Comparison of ENCODE assay signal across 8 mouse cellular contexts in the genomic region with DNA sequence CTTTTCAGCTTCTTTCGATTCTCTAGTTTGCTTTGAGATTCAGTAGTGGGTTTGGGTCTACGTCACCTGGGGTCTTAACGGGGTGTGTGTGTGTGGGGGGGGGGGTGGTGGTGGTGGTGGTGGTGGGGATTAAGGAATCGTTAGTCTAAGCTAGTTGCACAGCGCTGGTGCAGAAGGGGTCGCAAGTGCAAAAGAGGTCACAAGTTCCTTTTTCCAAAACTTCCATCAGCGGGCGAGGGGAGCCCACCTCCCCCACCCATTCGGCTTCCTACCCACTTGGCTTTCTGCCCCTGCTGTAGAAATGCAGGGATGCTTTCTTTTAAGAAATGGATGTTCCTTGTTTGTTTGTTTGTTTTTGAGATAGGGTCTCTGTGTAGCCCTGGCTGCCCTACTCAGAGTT. TPM values are rescaled to one million over a fixed set of nuclear protein-coding genes. Genes with fewer than 3 reads are reported as not detected.
DNase-seq lines count a peak whose midpoint lies in the region; ATAC-seq lines count a peak whose summit lies in the region.

No protein-coding gene starts in this region.

- peaks cover 29% of the 10 kb centered on the region for H3K27me3 ChIP-seq in megakaryocyte, embryonic 14.5 days (replicated peaks)
- peaks cover 5% of the 10 kb centered on the region; the same call in 1 of the 2 replicates for H3K27me3 ChIP-seq in limb, embryonic 15.5 days
- H3K27me3 ChIP-seq in stomach, embryonic 15.5 days (replicated peaks): no peaks in the 10 kb centered on the region

- 0 out of 2 replicates have a peak overlapping the region, but pooled peaks have one; percentile 21 for H3K9ac ChIP-seq in limb, embryonic 15.5 days
- no peak overlapping the region for H3K9ac ChIP-seq in stomach, embryonic 15.5 days

- WGBS in limb, embryonic 15.5 days: 1% methylated on average over 9 of the region's 9 CpGs
- under 1% methylated on average over 9 of the region's 9 CpGs for WGBS in stomach, embryonic 15.5 days

- no peaks in the 10 kb centered on the region for H3K36me3 ChIP-seq in megakaryocyte, embryonic 14.5 days (replicated peaks; ENCODE audit: low read length)
- H3K36me3 ChIP-seq in limb, embryonic 15.5 days: no peaks in the 10 kb centered on the region
- no peaks in the 10 kb centered on the region for H3K36me3 ChIP-seq in stomach, embryonic 15.5 days

- 0 out of 2 replicates have a peak, but pooled peaks cover 3% of the 10 kb centered on the region for H3K9me3 ChIP-seq in megakaryocyte, embryonic 14.5 days
- no peaks in the 10 kb centered on the region for H3K9me3 ChIP-seq in limb, embryonic 15.5 days
- no peaks in the 10 kb centered on the region for H3K9me3 ChIP-seq in stomach, embryonic 15.5 days

- no peak for ATAC-seq in megakaryocyte, adult 5-6 weeks (ENCODE audit: poor library complexity, severe bottlenecking)
- ATAC-seq in limb, embryonic 15.5 days (ENCODE audit: insufficient number of reproducible peaks, low FRiP score, low TSS enrichment, low read depth): no peak
- ATAC-seq in stomach, embryonic 15.5 days (ENCODE audit: insufficient read depth, low FRiP score, low read depth): no peak

- no peak overlapping the region for H3K27ac ChIP-seq in limb, embryonic 15.5 days
- H3K27ac ChIP-seq in stomach, embryonic 15.5 days: no peak overlapping the region

- DNase-seq in cerebellum, postnatal 10 days: peak; percentile 24 to 42
- DNase-seq in cerebellum, adult 8-10 months: no peak
- no peak for DNase-seq in gastrocnemius, adult 18-20 months (ENCODE audit: low spot score)
- no peak for DNase-seq in ovary, postnatal 10 days (ENCODE audit: low spot score)

- peak overlapping the region; percentile 93 for H3K4me3 ChIP-seq in megakaryocyte, embryonic 14.5 days (replicated peaks)
- H3K4me3 ChIP-seq in limb, embryonic 15.5 days: peak overlapping the region; percentile 54
- peak overlapping the region; percentile 49 for H3K4me3 ChIP-seq in stomach, embryonic 15.5 days (replicated peaks)

- H3K4me2 ChIP-seq in limb, embryonic 15.5 days: peak overlapping the region; percentile 67
- H3K4me2 ChIP-seq in stomach, embryonic 15.5 days: peak overlapping the region; percentile 67

- peaks cover 42% of the 10 kb centered on the region for H3K4me1 ChIP-seq in megakaryocyte, embryonic 14.5 days
- 0 out of 2 replicates have a peak, but pooled peaks cover 3% of the 10 kb centered on the region for H3K4me1 ChIP-seq in limb, embryonic 15.5 days
- 0 out of 2 replicates have a peak, but pooled peaks cover 3% of the 10 kb centered on the region for H3K4me1 ChIP-seq in stomach, embryonic 15.5 days

RNA-seq across cellular contexts. Expression of gene Gpx5, which starts 16.0 kb away (rescaled TPM):
- polyA plus RNA-seq in megakaryocyte, embryonic 14.5 days (2012; ENCODE audit: insufficient read depth, low replicate concordance): not detected in 2 replicates
- total RNA-seq in megakaryocyte, adult 5-6 weeks (2015): not detected in 2 replicates
- total RNA-seq in megakaryocyte, adult 5-6 weeks (2017): not detected in 2 replicates
- polyA plus RNA-seq in limb, embryonic 15.5 days (2015; fragmentation: Nextera tagmentation; extraction: Ambion mirVana): not detected in 2 replicates
- polyA plus RNA-seq in stomach, embryonic 15.5 days (2015; fragmentation: Nextera tagmentation; extraction: Ambion mirVana): not detected in 2 replicates
- not detected for total RNA-seq in gastrocnemius, adult 18-20 months (2021)

RNA-seq across cellular contexts. Expression of gene Gpx6, which starts 35.4 kb away (rescaled TPM):
- polyA plus RNA-seq in megakaryocyte, embryonic 14.5 days (2012; ENCODE audit: insufficient read depth, low replicate concordance): not detected in 2 replicates
- total RNA-seq in megakaryocyte, adult 5-6 weeks (2015): not detected in 2 replicates
- not detected in 2 replicates for total RNA-seq in megakaryocyte, adult 5-6 weeks (2017)
- 0.23 TPM in 1 of 2 replicates, not detected in the other for polyA plus RNA-seq in limb, embryonic 15.5 days (2015; fragmentation: Nextera tagmentation; extraction: Ambion mirVana)
- not detected in 2 replicates for polyA plus RNA-seq in stomach, embryonic 15.5 days (2015; fragmentation: Nextera tagmentation; extraction: Ambion mirVana)
- total RNA-seq in gastrocnemius, adult 18-20 months (2021): not detected

Comparison
In these comparisons a context has a peak if more than half of its experiments do, and no peak if none do; other contexts are left out.
1. DNase-seq: peak in cerebellum, postnatal 10 days (2 of 2); none in cerebellum, adult 8-10 months (single experiment), gastrocnemius, adult 18-20 months (single experiment) and ovary, postnatal 10 days (single experiment).
2. Peak in every context shown above with its lines, with median percentiles within 50 percentile points of each other: H3K4me3 ChIP-seq.